Mouse (Mus musculus) heart, adult 9 months (tissue): ENCODE data around the gene Limch1.

ENCODE experiments used
- DNase-seq, 2 experiments: peaks; one replicate each; pipeline ENCODE4 v3.0.0; 2022; ENCODE audit warnings: low spot score in 2 of 2

The Limch1 gene

DNA sequence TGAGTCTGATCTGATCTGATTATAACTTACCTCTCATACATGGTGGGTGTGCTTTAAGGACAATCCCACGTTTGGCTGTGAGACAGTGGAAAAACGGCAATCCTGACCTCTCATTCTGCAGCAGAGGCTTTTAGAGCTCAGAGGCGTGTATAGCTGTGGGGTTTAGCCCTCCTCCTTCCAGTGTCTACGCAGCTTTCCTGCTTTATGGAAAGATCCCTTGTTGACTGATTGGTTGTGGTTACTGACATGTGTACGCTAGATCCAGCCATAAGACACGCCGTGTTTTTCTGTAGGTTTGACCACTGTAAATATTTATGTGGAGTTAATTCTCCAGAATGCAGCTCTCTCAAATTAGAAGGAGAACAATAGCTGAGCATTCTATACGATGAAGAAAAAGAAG, 81.2 kb downstream of the Limch1 start:
- DNase-seq, result no peak

DNA sequence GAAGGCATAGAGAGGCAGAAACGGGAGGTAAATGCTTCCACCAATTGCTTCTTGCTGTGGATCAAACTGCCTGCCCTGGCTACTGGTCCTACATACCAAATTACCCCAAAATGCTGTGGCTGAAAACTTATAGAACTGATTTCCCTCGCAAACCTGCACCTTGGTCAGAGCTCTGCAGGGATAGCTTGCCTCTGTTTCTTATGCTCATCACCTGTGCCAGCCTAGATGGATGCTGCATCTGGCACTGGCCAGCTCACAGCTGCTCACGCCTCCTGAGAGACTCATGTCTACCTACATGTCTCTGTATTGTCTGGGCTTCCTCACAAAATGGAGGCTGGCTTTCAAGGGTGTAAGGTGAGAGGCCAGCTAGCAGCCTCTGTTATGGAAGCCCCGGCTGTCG, 83.9 kb downstream of the Limch1 start:
- DNase-seq, result no peak

DNA sequence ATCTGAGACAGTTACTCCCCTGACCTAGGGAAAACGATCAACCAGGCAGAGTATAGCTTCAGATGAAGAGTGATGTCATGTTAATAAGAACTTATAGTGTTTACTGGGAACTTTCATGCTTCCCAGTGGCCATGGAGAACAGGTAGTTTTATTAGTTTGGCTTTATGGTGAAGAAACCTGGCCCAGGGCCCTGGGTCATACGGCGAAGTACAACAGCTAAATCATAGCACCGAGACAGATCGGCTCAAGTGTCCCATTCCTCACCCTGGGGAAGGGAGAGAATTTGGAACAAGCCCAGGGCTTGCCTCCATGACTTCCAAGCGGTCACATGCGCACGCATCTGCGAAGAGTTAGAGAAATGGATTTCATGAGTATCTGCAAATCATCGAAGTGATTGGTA, 84.6 kb downstream of the Limch1 start:
- DNase-seq, result no peak

DNA sequence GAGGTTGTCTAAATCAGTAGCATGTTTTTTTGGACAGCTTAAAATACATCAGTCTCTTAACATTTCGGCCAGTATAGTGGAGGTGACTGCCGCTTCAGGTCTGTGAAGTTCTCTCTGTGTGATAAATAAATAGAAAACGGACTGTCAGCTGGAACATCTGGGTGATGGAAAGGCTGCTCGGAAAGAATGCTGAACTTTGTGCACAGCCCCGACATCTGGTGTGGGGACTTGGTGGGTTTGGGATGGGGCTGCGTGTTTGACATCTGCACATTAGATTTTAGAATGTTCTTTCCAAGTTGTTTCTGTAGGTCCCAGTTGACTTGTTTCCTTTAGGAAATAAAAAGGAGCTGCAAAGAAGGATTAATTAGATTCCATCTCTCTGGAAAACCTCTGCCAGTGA, 89.1 kb downstream of the Limch1 start:
- DNase-seq, result no peak

DNA sequence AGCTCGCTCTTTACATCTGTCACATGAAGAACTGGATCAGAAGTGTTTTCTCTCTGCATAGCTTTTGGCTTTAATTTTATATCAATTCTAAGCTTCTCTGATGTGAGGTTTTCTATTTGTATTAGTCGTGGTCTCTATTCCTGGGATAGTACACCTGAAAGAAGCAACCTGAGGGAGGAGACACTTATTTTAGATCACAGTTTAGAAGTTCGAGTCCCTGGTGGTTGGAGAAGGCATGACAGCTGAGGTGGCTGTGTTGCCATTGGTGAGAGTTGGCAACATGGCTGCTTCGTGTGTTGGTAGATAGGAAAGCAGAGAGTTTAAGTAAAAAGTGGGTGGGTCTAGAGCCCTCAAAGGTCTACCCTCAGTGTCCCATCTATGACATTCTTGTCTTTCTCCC, 91.3 kb downstream of the Limch1 start:
- DNase-seq, result no peak

DNA sequence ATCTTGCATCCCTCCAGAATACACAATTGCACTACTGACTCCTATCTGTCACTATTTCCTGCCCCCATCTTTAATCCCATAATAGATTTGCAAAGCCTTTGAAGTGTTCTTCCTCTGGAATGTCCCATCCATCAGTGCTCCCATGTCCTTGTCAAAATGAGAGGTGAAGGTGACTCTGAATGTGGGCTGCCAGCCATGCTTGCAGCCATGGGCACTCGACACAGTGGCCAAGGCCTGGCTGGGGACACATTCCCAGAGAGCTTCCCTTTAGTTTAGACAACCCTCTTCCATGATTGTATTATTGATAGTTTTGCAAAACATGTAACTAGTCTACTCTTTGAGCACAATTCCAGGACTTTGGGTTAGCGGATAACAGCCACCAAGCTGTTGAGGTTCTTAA, 96.3 kb downstream of the Limch1 start:
- DNase-seq, result peak; percentile 35 to 58

DNA sequence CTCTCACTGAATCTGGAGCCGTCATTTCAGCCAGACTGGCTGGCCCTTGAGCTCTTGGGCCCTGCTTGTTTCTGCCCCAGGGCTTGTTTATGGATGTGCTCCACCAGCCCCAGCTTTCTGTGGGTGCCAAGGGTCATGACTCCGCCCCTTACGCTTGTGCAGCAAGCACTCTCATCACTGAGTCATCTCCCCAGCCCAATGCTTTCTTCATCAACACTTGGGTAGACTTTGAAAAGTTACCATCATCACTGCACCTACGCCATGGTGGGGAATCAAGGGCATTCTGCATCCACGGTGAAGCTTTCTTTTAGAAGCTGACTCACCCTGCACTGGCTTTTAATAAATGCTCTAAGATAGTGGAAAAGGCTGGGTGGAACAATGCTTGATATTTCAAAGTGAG, 97.1 kb downstream of the Limch1 start:
- peak; percentile 30 to 31 for DNase-seq

DNA sequence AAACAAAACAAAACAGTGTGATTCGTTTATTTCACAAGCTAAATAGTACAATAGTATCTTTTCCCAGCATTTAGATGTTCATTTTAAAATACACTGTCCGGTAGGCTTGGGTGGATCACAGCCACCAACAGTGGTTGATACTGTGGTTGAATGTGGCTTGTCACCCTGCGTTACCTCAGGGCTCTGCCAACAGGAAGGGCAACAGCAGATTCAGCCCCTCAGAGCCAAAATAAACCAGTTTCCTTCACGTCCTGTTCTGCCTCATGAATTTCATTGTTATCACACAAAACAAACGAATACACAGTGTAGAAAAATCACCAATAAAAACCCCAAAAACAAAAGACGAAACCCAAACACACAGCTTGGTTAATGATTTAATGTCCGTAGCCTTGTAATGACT, 102.5 kb downstream of the Limch1 start:
- peak; percentile 36 to 55 for DNase-seq

DNA sequence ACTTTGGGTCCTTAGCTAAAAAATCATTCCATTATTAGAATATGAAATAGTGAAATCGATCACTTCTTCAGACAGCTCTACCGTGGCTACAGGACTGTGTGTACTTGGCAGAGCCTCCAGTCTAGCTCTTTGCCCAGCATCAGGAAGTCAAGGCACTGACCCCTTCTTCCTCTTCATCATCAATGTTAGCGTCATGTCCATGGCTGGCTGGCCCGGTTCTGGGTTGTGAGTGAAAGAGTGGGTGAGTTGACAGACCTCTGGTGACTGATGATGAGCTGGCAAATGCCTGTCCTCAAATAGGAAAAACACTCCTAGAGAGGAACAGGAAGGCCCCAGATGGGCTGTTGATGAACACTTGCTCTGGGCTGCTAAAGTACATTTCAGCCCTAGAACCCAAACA, 103.5 kb downstream of the Limch1 start:
- peak in 1 of 2 experiments; percentile 24 for DNase-seq

DNA sequence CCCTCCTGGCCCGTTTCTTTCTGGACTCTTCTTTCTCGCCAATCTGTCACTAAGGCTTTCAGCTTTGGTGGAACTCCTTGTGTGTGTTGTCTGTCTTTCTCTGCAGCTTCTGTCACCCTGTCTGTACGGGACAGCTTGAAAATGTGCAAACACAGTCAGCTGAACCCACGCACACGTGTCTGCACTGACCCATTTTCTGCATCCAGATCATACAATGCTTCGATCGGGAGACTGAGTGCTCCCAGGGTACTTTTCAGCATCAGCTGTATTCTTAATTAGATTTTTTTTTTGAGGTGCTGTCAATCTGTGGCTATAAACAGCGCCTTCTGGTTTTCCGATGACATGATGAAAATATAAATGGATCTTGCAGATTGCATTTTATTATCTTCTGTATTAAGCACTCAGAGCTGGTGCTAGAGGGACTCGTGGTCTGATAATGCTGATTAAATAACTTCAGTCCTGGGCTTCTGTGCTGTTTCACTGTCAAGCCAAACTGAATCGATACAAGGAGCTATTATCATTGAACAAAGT, 105.2 kb downstream of the Limch1 start:
- DNase-seq, result no peak

DNA sequence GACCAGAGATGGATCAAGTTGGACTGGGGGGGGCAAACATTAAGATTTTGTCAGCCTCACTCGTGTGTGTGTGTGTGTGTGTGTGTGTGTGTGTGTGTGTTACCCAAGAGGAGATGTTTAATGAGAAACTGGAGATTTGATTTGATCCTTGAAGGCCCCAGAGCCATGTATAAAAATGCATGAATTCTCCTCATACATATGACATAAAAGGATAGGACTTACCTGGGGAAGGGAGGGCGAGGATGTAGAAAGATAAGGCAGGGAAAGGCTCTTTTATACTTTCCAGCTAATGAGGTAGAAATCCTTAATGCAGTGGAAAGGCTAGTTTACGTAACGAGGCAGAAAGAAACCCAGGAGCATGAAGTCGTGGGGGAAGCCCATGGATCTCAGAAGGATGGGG, 106.1 kb downstream of the Limch1 start:
- no peak for DNase-seq

DNA sequence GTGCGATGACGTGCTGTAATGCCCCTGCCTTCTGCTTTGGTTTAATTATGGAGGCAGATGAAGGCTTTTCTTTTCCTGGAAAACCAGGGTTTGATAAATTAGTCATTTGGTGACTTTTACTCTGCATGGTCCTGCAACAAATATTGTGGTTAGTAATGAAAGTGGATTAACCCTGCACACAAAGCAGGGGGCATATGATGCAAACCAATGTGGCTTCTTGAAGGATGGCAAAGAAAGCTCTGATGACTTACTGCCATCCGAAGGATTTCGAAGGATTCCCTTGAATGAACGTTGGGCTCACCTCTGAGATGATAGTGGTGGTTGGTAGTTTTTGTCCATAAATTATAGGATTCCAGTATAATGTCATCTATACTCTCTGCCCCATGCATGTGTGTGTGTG, 108.6 kb downstream of the Limch1 start:
- no peak for DNase-seq

DNA sequence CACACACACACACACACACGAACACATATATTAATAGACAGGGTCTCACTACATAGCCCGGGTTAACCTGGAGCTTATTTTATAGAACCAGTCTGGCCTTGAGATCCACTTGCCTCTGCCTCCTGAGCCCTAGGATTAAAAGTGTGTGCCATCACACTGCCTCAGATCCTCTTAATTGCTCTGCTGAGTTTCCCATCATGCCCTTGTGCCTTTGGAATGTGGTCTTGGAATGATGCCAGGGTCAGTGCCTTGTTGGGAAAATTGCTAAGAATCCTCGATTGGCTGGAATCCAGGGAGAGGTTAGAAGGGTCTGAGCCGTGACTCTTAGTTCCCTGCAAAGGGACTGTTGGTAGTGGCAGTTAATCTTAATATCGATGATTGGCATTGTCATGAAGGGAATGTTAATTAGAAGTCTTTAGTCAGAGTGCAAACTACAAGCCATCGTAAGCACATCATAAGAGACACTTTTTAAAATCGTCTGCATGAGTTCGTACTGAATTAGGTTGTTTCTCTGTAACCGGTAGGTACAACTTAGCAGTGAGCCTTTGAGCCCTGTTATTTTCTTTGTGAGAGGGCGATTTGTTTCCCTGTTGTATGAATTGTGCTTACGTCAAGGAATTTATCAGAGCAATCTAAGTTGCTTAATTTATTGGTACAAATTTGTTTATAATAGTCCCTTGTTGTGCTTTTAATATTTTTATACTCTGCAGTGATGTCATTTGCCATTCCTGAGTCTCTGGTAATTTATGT, 109.9 kb downstream of the Limch1 start:
- no peak for DNase-seq

DNA sequence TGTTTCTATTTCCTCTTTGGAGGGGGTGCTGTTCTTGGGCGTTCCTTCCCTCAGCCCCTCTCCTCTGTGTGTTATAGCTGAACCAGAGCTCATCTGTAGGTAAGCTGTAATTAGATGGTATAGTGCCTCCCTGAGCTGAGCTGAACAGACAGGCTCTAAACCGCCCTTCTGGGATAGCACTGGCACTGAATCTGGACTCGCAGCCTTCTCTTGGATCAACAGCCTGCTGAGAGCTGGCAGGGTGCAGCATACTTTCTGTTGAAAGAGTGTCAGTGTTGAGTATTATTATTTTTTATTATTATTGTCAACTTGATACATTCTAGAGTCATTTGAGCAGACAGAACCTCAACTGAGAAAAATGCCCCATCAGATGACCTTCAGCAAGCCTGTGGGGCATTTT, 113.9 kb downstream of the Limch1 start:
- no peak for DNase-seq

DNA sequence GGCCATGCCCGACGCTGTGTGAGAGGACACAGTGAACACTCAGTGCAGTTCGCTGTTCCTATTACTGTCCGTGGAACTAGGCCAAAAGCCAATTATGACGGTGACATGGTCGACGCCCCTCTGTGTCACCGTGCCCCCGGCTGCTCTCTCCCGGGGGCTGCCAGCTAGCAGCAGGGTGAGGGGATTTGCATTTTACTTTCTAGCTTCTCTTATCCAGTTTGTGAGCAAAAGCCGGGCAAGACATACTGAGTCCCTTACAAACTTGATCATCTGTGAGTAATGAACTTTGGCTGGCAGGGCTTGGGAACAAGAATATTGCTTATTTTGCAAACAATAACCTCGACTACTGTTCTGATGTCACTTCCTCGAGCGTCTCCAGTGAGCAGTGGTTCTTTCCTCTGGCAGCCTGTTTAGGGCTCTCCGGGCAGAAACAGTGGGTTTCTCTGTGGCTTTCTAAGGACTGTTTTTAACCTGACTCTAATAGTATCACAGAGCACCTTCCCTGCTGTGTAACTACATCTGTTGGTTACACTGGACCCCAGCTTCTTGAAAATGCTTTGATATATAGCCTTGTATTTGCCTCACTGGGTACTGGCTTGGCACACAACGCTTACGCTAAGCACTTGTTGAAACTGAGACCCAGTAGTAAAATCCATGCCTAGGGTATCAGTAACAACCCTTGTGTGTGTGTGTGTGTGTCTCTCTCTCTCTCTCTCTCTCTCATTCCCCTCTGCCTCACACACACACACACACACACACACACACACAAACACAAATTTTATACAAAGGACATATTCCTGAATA, 115.8 kb downstream of the Limch1 start:
- peak; percentile 30 to 39 for DNase-seq

DNA sequence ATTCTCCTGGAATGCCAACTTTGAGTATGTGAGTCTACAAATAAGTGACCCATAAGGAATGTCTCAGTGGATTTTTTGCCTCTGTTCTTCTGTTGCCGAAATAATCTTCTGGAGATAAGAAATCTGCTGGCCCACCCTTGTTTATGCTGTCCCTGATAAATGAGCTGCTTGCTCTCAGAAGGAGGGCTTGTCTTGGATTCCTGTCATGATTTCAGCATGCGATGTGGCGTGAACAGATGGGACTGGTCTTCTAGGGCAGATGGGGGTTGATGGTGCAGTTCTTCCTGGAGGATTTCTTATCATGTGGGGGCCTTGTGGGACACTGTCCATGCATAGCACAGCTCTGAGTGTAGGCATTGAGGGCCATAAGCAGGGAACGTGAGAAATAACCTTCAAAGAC, 116.5 kb downstream of the Limch1 start:
- DNase-seq, result no peak

DNA sequence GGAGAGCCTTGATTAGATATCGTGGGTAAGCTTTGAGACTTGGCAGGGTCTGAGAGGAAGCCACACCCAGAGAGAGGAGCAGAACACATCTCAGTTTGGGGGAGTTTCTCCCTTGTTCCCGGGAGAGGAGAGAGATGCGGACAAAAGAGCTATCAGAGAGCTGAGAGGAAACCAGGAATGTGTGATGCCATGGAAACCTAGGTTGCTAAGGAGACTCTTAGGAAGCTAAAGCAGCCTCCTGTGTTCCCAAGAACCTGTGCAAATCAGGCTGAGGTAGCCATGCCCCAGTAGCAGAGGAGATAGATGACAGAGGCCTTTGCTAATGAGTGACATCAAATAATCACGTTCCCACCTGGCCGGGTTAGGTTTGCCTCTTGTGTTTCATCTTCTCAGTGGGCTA, 119.6 kb downstream of the Limch1 start:
- DNase-seq, result no peak

DNA sequence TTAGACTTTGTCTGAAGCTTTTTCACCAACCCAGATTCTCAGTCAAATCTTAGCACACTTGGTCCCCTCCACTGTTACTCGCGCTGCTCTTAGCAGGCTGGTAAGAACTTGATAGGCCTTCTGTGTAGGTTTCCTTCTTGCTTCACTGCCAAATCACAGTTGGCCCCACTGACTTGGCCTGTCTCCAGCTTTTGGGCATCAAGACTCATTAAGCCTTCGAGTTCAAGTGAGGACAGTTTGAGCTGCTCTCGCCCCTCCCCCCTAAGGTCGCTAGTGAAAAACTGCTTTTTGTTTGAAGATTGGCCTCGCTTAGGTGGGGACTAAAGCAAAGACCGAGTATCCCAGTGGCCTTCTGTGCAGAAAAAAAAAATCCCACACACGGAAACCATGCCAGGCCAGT, 120.4 kb downstream of the Limch1 start:
- DNase-seq, result no peak

DNA sequence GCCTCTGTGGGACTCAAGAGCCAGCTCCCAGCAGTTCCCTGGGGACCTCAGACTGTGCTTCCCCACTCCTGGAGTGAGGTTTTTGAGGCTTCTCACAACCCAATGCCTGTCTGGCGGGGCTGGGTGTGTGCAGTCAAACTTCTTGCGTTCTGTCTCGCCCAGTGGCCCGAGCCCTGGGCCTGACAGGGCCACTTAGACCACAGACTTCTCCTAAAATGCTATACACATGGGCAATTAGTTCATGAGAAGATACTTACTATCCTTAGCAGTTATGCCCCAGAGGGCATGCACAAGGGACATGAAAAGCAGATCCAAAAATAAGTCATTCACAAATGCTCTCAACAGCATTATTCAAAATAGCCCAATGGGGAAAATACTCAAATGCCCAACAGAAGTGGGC, 123.9 kb downstream of the Limch1 start:
- no peak for DNase-seq

DNA sequence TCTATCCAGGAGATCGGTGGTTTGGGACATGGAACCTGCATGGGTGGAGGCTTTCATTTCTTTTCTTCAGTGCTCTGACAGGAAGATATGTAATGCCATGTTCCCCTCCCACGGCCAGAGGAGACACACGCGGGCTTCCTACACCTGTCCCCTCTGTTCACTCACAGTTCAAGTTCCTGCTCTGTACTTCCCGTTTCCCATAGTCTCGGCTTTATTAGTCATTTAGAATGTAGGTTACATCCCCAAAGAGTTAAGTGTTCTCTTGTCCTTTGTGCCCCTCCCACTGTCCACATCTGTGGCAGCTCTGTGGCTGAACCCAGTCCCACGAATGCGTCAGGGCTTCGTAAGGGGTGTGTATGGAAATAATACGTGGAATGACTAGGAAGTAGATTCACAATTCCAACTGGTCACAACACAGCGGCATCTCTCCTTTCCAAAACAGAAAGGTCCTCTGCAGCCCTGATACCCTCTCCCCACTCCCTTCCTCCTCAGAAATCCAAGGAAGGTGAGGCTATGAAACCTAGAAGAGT, 126.0 kb downstream of the Limch1 start:
- DNase-seq, result peak in 1 of 2 experiments; percentile 46

DNA sequence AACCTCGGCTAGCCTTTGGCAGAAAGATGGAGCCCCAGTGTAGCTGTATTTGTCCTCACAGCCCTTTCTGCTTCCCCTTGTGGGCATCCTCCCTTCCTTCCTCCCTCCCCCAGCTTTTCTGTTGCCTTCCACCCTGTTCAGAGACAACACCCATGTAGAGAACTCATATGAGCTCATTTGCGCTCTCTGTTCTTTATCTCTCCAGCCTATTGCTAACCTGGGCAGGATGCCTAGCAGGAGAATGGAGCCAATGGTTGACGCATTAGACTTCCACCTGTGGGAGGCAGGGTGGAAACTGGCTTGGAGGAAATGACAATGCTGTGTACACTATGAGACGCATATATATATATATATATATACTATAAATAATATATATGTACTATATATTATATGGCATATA, 126.4 kb downstream of the Limch1 start:
- peak; percentile 65 to 76 for DNase-seq

DNA sequence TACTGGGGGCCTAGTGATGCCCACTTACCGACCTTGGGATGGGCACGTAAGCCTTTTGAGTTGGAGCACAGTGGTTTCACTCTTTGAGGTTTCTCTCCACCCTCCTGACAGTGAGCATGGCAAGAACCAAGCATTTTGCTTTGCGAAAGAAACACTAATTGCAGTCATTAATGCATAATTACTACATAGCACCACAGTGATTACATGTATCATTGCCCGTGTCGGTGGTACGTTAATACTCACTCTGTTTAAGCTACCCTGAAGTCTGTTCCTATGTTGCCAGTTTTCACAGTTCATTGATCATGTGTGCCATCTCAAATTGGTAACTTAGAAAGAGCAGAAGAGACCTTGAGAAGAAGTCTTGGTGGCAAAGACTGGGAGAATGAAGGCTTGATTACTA, 127.1 kb downstream of the Limch1 start:
- DNase-seq, result no peak
